Mouse (Mus musculus) heart, postnatal 0 days (tissue): ENCODE measurements around the gene Tbx1. TPM values are rescaled to one million over a fixed set of nuclear protein-coding genes. Genes with fewer than 3 reads are reported as not detected.

Experiments used
- ATAC-seq: fragments of 200-750 bp; cut with Nextera tagmentation; 2 replicates; pipeline ENCODE4 v1.8.0; 2017; ENCODE audit warnings: low read depth, moderate number of reproducible peaks, moderate library complexity; ENCODE audit not compliant: insufficient read depth
- DNase-seq: peaks from one replicate; pipeline ENCODE4 v3.0.0-alpha.2; 2016; ENCODE audit warnings: low spot score
- H3K27ac ChIP-seq: fragments of 300-500 bp; sonication (generic); 2 replicates; pipeline ENCODE4 v1.5.1; 2014; ENCODE audit warnings: low read depth, mild to moderate bottlenecking
- H3K27me3 ChIP-seq: fragments of 300-500 bp; sonication (generic); 2 replicates; pipeline ENCODE4 v1.6.1; 2014; ENCODE audit warnings: low read length, mixed read lengths; ENCODE audit not compliant: control insufficient read depth, insufficient read depth
- H3K36me3 ChIP-seq: fragments of 300-500 bp; sonication (generic); replicated peaks from 2 replicates; pipeline ENCODE4 v1.6.1; 2014; ENCODE audit warnings: low read length, mixed read lengths; ENCODE audit not compliant: control insufficient read depth, insufficient read depth
- H3K4me1 ChIP-seq: fragments of 300-500 bp; sonication (generic); 2 replicates; pipeline ENCODE4 v1.6.1; 2014; ENCODE audit warnings: antibody characterized with exemption; ENCODE audit not compliant: control insufficient read depth, insufficient read depth
- H3K4me2 ChIP-seq: fragments of 300-500 bp; sonication (generic); 2 replicates; pipeline ENCODE4 v1.6.1; 2014; ENCODE audit warnings: low read depth, mild to moderate bottlenecking, low read length, moderate library complexity
- H3K4me3 ChIP-seq: fragments of 300-500 bp; sonication (generic); 2 replicates; pipeline ENCODE4 v1.5.1; 2014; ENCODE audit warnings: low read depth, low read length
- H3K9ac ChIP-seq: fragments of 300-500 bp; sonication (generic); replicated peaks from 2 replicates; pipeline ENCODE4 v1.6.1; 2014; ENCODE audit warnings: low read depth, low read length, mixed read lengths
- H3K9me3 ChIP-seq: fragments of 300-500 bp; sonication (generic); replicated peaks from 2 replicates; pipeline ENCODE4 v1.6.1; 2016; ENCODE audit warnings: low read length; ENCODE audit not compliant: control insufficient read depth
- CTCF ChIP-seq: IDR thresholded peaks from 2 replicates; pipeline ENCODE4 v1.5.1; 2016; ENCODE audit warnings: antibody characterized with exemption, control low read depth, low read depth
- EP300 ChIP-seq: IDR thresholded peaks from 2 replicates; pipeline ENCODE4 v1.6.1; 2016; ENCODE audit warnings: antibody characterized with exemption, low read depth
- WGBS: fragments of 180-500 bp; shearing (Covaris S2); extraction: QIAGEN DNeasy Blood & Tissue Kit; methylation state at CpG from one replicate; pipeline ENCODE4 v1.1.7; 2014; 5-methylcytosine and 5-hydroxymethylcytosine counted together
- polyA plus RNA-seq: library from polyadenylated mRNA; unstranded; fragments of >200 nt; fragmentation: Nextera tagmentation; extraction: Ambion mirVana; gene quantifications from 2 replicates; pipeline ENCODE4 v1.2.1, GENCODE M21; 2015
- total RNA-seq: library from RNA; depleted of rRNA; stranded (reverse); fragments of >200 nt; gene quantifications from 2 replicates; pipeline ENCODE4 v1.2.3, GENCODE M21; 2014; ENCODE audit warnings: low replicate concordance

Gene Tbx1
- total and polyA plus RNA-seq, 2 experiments from 2014 or later, result 0.14 to 2.1 TPM

DNA sequence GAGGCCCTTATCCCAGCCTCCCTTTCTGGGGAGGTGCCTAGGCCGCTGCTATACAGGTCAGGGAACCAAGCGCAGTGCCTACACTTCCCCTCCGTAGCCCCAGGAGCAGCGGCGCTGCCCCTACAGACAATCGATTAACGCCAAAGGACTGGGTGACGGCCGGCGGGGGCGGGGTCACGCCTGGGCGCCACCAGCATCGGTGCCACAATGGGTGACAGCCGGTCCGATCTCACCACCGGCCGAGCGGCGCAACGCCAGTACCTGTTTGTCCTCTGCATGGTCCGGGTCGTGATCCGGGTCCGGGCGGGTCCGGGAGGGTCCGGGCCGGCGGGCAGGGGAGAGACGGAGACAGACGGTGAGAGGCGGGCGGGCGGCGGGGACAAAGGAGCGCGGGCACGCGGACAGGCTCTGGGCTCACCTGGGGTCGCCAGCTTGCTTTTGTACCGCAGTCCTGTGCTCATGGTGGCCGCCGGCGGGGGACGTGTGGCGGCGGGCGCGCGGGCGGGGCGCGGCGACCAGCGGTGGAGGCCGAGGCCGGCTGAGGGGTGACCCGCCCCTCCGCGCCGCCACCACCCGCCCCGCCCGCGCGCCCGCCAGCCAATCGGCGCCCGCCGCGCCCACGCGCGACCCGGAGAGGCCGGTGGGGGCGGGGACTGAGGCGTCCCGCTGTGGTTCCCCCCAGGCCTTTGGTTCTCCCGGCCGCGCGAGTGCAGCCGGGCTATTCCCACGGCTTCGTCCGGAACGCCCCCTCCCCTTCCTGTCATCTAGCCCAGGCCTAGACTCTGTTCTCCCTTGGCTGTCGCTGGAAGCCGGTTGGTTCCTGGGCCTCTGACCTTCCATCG, 39.1 kb upstream of the Tbx1 start, which contains the start of gene Sept5:
Gene Sept5, minus strand, starts transcription at position 565 of the 842 bp plus-strand sequence.
- no peak for TF ChIP-seq EP300
- TF ChIP-seq CTCF, result no peak
- Histone ChIP-seq H3K4me3 (peak within 1 kb of the TSS; percentile 64), H3K4me2 (peak within 1 kb of the TSS; percentile 95), H3K9ac (peak within 1 kb of the TSS; percentile 48), H3K9me3 (no peaks in the 10 kb centered on the region), H3K27ac (no peak within 1 kb of the TSS), H3K4me1 (no peaks in the 10 kb centered on the region), H3K27me3 (peaks cover 39% of the 10 kb centered on the region), H3K36me3 (no peaks in the 10 kb centered on the region)
- WGBS, result 2% methylated on average over 87 of the region's 93 CpGs
- peak; percentile 47 for ATAC-seq
- no peak for DNase-seq

DNA sequence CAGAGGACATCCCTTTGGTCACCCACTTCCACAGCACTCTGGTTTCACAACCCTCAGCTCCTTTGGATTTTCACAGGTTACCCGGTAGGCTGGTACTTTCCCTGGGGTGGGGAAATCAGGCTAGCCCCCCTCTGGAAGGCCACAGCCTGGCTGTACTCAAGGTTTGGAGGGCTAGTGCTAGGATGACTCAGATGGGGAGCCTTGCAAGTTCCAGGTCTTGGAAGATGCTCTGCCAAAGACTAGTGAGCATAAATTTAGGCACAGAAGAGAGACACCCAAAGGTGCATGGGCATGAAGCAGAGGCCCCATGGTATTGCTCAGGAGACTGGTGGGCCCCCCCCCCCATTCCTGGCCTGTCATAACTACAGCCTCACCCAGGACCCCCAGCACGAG, 38.5 kb upstream of the Tbx1 start:
- no peak overlapping the region for H3K27ac ChIP-seq
- H3K27me3 ChIP-seq, result peaks cover 46% of the 10 kb centered on the region

DNA sequence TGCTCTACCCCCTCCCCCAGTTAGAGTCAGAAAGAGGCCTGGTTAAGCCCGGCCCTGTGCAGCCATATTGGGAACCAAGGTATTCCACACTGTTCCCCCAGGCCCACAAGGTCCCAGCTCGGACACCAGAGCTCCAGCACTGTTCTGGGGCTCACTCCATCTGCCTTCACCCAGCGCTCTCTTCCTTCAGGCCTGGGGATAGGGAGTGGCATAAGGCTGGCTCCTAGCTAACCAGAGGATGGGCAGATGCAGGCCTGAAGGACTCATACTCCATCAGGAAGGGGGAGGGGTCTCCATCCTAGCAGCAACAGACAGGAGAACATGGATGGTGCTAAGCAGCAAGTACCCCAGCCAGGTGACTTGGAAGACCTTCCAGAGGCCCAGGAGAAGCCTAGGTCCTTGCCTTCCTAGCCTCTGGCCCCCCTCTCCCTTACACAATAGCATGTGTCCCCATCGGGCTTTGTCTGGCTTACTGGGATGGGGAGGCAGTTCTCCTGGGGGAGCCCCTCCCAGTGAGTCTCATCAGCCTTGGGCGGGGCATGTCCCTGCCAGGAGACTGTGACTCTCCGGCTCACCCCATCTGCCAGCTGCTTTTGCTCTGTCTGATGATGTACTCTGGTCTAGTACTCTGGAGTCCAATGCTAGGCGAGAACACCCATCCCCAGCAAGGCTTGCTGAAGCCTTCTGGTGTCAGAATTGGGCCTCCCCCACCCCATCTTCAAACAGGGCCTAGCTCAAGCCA, 37.9 kb upstream of the Tbx1 start:
- TF ChIP-seq CTCF (no peak), EP300 (no peak)
- Histone ChIP-seq H3K4me2 (peak overlapping the region; percentile 95), H3K4me1 (no peaks in the 10 kb centered on the region), H3K4me3 (no peak overlapping the region), H3K27me3 (peaks cover 52% of the 10 kb centered on the region), H3K27ac (no peak overlapping the region), H3K36me3 (no peaks in the 10 kb centered on the region), H3K9ac (no peak overlapping the region), H3K9me3 (no peaks in the 10 kb centered on the region)
- DNase-seq, result no peak
- ATAC-seq, result no peak
- 80% methylated on average over 7 of the region's 7 CpGs for WGBS

More for the DNA sequence above, 38.5 kb upstream of the Tbx1 start:
- peak overlapping the region; percentile 64 for H3K4me3 ChIP-seq
- no peak for ATAC-seq
- H3K36me3 ChIP-seq, result no peaks in the 10 kb centered on the region
- WGBS, result 60% methylated on average over 2 of the region's 2 CpGs
- no peaks in the 10 kb centered on the region for H3K9me3 ChIP-seq
- H3K4me2 ChIP-seq, result peak overlapping the region; percentile 95
- no peak for DNase-seq
- no peak for TF ChIP-seq EP300
- TF ChIP-seq CTCF, result no peak
- no peaks in the 10 kb centered on the region for H3K4me1 ChIP-seq
- H3K9ac ChIP-seq, result 0 out of 2 replicates have a peak overlapping the region, but pooled peaks have one; percentile 48

DNA sequence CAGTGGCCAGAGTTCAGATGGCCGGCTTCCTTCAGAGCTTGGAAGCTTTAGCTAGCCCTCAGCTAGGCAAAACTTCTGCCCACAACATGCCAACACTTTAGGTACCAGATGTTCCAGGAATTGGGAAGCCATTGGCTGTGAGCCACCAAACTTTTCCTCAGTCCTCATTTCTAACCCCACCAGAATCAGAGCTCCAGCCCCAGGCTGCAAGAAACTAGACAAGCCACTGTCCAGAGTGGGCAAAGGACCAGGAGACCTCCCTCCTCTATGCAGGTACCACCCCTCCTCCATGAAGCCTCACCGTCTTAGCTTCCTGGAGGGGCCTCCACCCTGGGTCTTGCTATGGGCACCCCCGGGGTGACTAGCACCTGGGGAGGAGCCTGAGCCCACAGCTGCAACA, 36.7 kb upstream of the Tbx1 start:
- Histone ChIP-seq H3K4me1 (no peaks in the 10 kb centered on the region), H3K9me3 (no peaks in the 10 kb centered on the region), H3K36me3 (no peaks in the 10 kb centered on the region), H3K9ac (no peak overlapping the region), H3K4me2 (no peak overlapping the region), H3K27ac (no peak overlapping the region), H3K27me3 (peaks cover 64% of the 10 kb centered on the region), H3K4me3 (no peak overlapping the region)
- 53% methylated on average over 3 of the region's 3 CpGs for WGBS
- DNase-seq, result no peak
- TF ChIP-seq CTCF, result no peak
- TF ChIP-seq EP300, result no peak
- ATAC-seq, result no peak

DNA sequence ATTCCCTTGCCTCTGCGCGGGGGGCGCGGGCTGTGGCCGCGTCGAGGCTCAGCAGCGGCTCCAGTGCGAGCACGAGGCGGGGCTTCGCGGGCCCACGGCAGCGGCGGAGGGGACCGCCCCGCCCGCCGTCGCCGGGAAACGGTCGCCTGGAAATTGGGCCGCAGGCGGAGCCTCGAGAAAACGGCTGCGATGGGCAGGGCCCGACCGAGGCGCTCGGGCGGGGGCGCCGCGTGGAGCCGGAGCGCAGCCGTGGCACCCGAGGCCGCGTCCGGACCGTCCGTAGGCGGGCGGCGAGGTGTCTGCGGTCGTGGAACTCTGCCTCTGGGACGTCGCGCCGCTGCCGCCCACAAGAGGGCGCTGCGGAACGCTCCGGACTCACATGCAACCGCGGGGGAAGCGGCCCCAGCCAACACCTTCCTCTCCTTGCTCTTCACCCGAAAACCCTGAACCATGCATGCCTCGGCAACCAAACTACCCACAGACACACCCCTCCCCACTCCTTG, 36.0 kb upstream of the Tbx1 start, which contains the start of gene Gm49601:
Gene Gm49601, minus strand, starts transcription at position 52 of the 503 bp plus-strand sequence.
- peak; percentile 43 for DNase-seq
- Histone ChIP-seq H3K4me3 (peak within 1 kb of the TSS; percentile 43), H3K27me3 (peaks cover 71% of the 10 kb centered on the region), H3K36me3 (no peaks in the 10 kb centered on the region), H3K27ac (no peak within 1 kb of the TSS), H3K9me3 (no peaks in the 10 kb centered on the region), H3K4me1 (0 out of 2 replicates have a peak, but pooled peaks cover 5% of the 10 kb centered on the region), H3K4me2 (peak within 1 kb of the TSS; percentile 66), H3K9ac (no peak within 1 kb of the TSS)
- TF ChIP-seq CTCF (peak; percentile 69), EP300 (no peak)
- peak; percentile 52 for ATAC-seq
- WGBS, result under 1% methylated on average over 64 of the region's 65 CpGs
